Mouse (Mus musculus) stomach, postnatal 0 days (tissue): ENCODE data around the gene Acat2. TPM values are rescaled to one million over a fixed set of nuclear protein-coding genes. Genes with fewer than 3 reads are reported as not detected.
A peak's percentile ranks its signal among the peaks of the same experiment; 100 is the strongest.

ENCODE experiments used
- ATAC-seq: fragments of 200-750 bp; cut with Nextera tagmentation; 2 replicates; pipeline ENCODE4 v1.8.0; 2017; ENCODE audit not compliant: low FRiP score, low TSS enrichment
- DNase-seq: peaks from one replicate; pipeline ENCODE4 v3.0.0-alpha.2; 2016; ENCODE audit warnings: low spot score
- H3K27ac ChIP-seq: fragments of 300-500 bp; sonication (generic); replicated peaks from 2 replicates; pipeline ENCODE4 v1.5.1; 2014; ENCODE audit warnings: mild to moderate bottlenecking, control low read depth
- H3K27me3 ChIP-seq: fragments of 300-500 bp; sonication (generic); 2 replicates; pipeline ENCODE4 v1.6.1; 2014; ENCODE audit warnings: low read length; ENCODE audit not compliant: control insufficient read depth, insufficient read depth
- H3K36me3 ChIP-seq: fragments of 300-500 bp; sonication (generic); 2 replicates; pipeline ENCODE4 v1.6.1; 2014; ENCODE audit warnings: low read length, mixed read lengths; ENCODE audit not compliant: control insufficient read depth, insufficient read depth
- H3K4me1 ChIP-seq: fragments of 300-500 bp; sonication (generic); replicated peaks from 2 replicates; pipeline ENCODE4 v1.6.1; 2014; ENCODE audit warnings: antibody characterized with exemption; ENCODE audit not compliant: control insufficient read depth, insufficient read depth
- H3K4me2 ChIP-seq: fragments of 300-500 bp; sonication (generic); replicated peaks from 2 replicates; pipeline ENCODE4 v1.6.1; 2014; ENCODE audit warnings: low read depth, mild to moderate bottlenecking, control low read depth, moderate library complexity
- H3K4me3 ChIP-seq: fragments of 300-500 bp; sonication (generic); 2 replicates; pipeline ENCODE4 v1.5.1; 2014; ENCODE audit warnings: low read depth, low read length, control low read depth
- H3K9ac ChIP-seq: fragments of 300-500 bp; sonication (generic); 2 replicates; pipeline ENCODE4 v1.6.1; 2014; ENCODE audit warnings: mild to moderate bottlenecking, low read length, control low read depth, mixed read lengths
- H3K9me3 ChIP-seq: fragments of 300-500 bp; sonication (generic); 2 replicates; pipeline ENCODE4 v1.6.1; 2016; ENCODE audit warnings: low read length; ENCODE audit not compliant: control insufficient read depth
- CTCF ChIP-seq: IDR thresholded peaks from 2 replicates; pipeline ENCODE4 v1.5.1; 2016; ENCODE audit warnings: antibody characterized with exemption, low read depth, mild to moderate bottlenecking, moderate library complexity
- EP300 ChIP-seq: optimal IDR thresholded peaks from 2 replicates; pipeline ENCODE3; 2016; ENCODE audit warnings: antibody characterized with exemption
- WGBS: fragments of 180-500 bp; shearing (Covaris S2); extraction: QIAGEN DNeasy Blood & Tissue Kit; methylation state at CpG from one replicate; pipeline ENCODE4 v1.1.7; 2014; 5-methylcytosine and 5-hydroxymethylcytosine counted together
- polyA plus RNA-seq: library from polyadenylated mRNA; unstranded; fragments of >200 nt; fragmentation: Nextera tagmentation; extraction: Ambion mirVana; gene quantifications from 2 replicates; pipeline ENCODE4 v1.2.1, GENCODE M21; 2015

The Acat2 gene
- polyA plus RNA-seq, 1 experiment from 2014 or later, result 76.0 TPM

DNA sequence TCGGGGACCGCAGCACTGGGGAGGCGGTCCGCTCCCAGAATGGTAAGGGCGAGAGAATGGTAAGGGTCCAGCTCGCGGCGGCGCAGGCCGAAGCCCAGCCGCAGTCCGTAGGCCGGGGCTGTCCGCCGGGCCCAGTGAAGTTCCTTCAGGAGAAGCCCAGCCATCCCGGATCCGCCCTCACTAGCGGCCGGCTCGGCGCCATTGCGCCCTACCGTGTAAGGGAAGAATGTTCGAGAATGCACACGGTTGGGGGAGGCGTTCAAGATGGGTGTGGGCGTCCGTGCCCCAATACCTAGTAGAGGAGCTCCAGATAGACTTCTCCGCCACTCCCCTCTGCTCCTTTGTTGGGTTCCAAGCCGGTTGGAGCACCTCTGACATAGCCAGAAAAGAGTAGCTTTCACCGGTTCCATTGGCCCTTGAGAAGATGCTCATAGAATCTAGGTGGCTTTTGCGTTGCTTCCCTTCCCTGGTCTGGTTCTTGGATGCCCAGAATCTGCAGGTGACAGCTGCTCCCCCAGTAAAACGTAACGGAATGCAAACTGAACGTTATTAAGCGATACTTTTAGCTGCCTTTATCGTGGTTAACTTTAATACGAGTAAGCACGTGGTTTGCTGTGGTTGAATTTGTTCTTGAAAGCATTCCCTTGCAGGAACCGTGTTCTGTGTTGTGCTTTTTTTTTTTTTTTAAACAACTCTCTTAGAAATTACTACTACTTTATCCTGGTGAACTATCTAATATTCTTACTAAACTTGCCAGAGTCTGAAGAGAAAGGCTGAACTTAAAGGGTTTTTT lies 43.8 kb downstream of the Acat2 start:
- TF ChIP-seq CTCF (no peak), EP300 (no peak)
- peaks cover 4% of the 10 kb centered on the region; the same call in 1 of the 2 replicates for H3K4me1 ChIP-seq
- H3K27ac ChIP-seq, result peak overlapping the region; percentile 97
- no peaks in the 10 kb centered on the region for H3K27me3 ChIP-seq
- DNase-seq (peak; percentile 77), ATAC-seq (peak; percentile 77)
- peak overlapping the region; percentile 77 for H3K4me2 ChIP-seq
- peak overlapping the region; percentile 86 for H3K9ac ChIP-seq
- H3K9me3 ChIP-seq, result no peaks in the 10 kb centered on the region
- H3K4me3 ChIP-seq, result peak overlapping the region; percentile 61
- peaks cover 13% of the 10 kb centered on the region for H3K36me3 ChIP-seq
- 0% methylated on average over 40 of the region's 40 CpGs for WGBS

DNA sequence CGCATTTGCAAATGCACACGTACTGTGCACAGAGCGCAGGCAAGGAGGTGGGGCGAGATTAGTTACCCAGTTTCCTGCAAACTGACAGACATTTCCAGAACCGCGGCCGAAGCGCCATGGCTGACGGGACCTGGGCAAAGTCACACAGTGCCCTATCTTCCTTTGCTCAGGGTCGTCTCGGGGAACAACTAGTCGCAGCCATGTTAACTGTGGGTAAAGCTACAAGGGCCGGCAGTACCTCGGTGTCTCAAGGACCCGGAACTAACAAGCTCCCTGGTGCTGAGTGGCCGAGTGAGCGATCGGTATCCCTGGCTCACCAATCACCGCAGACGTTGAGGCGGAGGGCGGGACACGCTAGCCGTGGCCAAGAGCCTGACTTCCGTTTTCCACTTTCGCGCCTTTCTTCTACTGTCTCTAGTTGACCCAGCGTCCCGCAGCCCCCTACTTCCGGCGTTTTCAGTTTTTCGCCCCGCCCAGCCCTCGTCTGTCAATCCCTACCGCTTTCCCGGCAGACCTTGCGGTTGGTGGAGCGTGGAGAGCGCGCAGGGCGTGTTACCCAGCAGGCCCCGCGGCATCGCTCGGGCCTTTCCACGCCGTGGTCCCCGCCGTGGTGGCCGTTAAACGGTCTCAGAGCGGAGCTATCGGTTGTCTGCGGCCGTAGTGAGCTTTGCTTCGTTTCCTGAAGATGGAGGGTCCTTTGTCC lies 44.5 kb downstream of the Acat2 start, which contains the start of gene Mrpl18:
Mrpl18 (minus strand) TSS at position 465 of the 703 bp plus-strand sequence.
- TF ChIP-seq CTCF, result no peak; the same call in 1 of the 2 replicates
- TF ChIP-seq EP300, result no peak
- peaks cover 4% of the 10 kb centered on the region; the same call in 1 of the 2 replicates for H3K4me1 ChIP-seq
- peak within 1 kb of the TSS; percentile 97 for H3K27ac ChIP-seq
- no peaks in the 10 kb centered on the region for H3K9me3 ChIP-seq
- ATAC-seq, result peak; percentile 100
- WGBS, result under 1% methylated on average over 56 of the region's 56 CpGs
- H3K4me3 ChIP-seq, result peak within 1 kb of the TSS; percentile 61
- H3K4me2 ChIP-seq, result peak within 1 kb of the TSS; percentile 81
- peaks cover 9% of the 10 kb centered on the region for H3K36me3 ChIP-seq
- H3K9ac ChIP-seq, result peak within 1 kb of the TSS; percentile 86
- H3K27me3 ChIP-seq, result no peaks in the 10 kb centered on the region
- DNase-seq, result peak; percentile 100

DNA sequence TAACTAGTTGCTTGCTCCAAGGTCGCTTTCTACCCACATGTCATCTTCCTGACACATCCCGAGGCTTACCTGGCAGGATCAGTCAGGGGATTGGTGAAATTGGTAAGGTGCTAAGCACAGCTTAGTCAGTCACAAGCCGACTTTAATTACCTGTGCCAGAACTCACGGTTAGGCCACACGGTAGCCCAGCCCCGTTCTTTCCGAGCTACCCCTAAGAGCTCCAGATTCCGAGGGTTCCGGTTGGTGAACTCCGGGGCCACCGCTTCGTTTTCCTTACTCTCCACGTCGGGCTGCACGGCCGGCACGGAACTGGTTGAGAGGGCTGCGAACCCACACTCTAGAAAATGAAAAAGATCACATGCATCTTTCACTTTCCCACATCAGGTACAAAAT lies 45.1 kb downstream of the Acat2 start, which contains the start of gene Tcp1:
Tcp1 (plus strand) TSS at position 214 of the 393 bp plus-strand sequence.
- TF ChIP-seq EP300 (no peak), CTCF (no peak)
- H3K4me3 ChIP-seq, result peak within 1 kb of the TSS; percentile 61
- H3K27ac ChIP-seq, result peak within 1 kb of the TSS; percentile 97
- H3K27me3 ChIP-seq, result no peaks in the 10 kb centered on the region
- peak within 1 kb of the TSS; percentile 86 for H3K9ac ChIP-seq
- peaks cover 4% of the 10 kb centered on the region; the same call in 1 of the 2 replicates for H3K4me1 ChIP-seq
- DNase-seq (no peak), ATAC-seq (no peak)
- H3K36me3 ChIP-seq, result peaks cover 9% of the 10 kb centered on the region
- no peaks in the 10 kb centered on the region for H3K9me3 ChIP-seq
- WGBS, result under 1% methylated on average over 18 of the region's 18 CpGs
- peak within 1 kb of the TSS; percentile 81 for H3K4me2 ChIP-seq

DNA sequence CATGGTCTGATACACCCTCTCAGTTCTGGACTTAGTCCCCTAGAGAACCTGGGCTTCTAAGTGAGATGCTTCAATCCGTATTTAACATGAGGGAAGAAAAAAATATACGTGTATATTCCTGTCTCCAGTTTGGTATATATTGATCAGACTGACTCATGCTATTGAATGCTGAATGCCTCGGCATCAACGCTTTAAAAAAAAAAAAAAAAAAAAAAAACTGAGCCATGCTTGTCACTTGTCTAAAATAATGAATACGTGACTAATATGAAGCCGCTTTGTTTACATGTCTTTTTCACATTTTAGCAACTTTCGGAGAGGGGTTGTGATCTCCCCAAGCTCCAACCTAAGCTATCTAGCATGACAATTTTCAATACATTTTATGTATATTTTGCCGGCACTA lies 50.2 kb downstream of the Acat2 start:
- TF ChIP-seq CTCF, result no peak
- TF ChIP-seq EP300, result no peak
- Histone ChIP-seq H3K4me1 (peaks cover 2% of the 10 kb centered on the region; the same call in 1 of the 2 replicates), H3K4me3 (no peak overlapping the region), H3K27me3 (no peaks in the 10 kb centered on the region), H3K27ac (no peak overlapping the region), H3K4me2 (no peak overlapping the region), H3K9me3 (no peaks in the 10 kb centered on the region), H3K36me3 (no peaks in the 10 kb centered on the region; the same call in none of the 2 replicates), H3K9ac (no peak overlapping the region)
- DNase-seq, result no peak
- WGBS, result 85% methylated on average over 8 of the region's 8 CpGs
- no peak for ATAC-seq

DNA sequence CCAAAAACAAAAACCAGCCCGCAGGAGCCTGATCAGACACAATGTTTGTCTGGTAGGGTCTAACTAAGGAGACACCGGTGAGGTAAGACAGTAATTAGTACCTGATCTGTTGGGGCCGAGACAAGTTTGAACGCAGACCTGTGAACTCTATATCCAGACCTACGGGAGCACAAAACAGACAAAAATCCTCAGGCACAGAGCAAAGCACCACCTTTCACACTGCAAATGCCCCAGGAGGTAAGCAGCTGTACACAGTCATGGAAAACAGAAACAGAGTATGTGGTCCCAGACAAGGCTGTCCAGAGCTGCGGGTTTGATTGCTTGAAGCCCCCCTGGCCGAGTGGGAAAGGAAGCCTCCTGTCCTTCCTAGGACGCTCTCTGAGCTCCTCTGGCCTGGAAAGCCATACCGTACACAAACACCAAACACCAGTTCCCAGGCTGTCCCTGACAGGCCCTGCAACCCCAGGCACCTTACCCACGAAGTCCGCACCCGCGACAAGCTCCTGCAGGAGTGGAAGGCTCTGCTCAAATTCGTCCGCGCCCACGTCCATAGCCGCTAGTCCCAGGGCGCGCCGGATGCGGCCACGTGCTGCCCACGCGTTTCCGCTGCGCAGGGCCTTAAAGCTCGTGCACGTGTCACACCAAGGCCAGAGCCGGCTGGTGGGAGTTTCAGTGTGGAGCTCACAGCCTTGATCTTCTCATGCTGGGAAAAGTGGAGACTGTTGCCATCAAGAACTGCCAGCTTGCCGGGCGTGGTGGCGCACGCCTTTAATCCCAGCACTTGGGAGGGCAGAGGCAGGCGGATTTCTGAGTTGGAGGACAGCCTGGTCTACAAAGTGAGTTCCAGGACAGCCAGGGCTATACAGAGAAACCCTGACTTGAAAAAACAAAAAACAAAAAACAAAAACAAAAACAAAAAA lies 50.9 kb downstream of the Acat2 start, which contains the start of gene Pnldc1:
Pnldc1 (minus strand) TSS at position 870 of the 920 bp plus-strand sequence.
- Histone ChIP-seq H3K27me3 (no peaks in the 10 kb centered on the region), H3K4me3 (no peak within 1 kb of the TSS), H3K4me1 (no peaks in the 10 kb centered on the region), H3K9me3 (no peaks in the 10 kb centered on the region), H3K36me3 (no peaks in the 10 kb centered on the region; the same call in none of the 2 replicates), H3K27ac (no peak within 1 kb of the TSS), H3K9ac (no peak within 1 kb of the TSS), H3K4me2 (no peak within 1 kb of the TSS)
- TF ChIP-seq CTCF (no peak), EP300 (no peak)
- ATAC-seq (no peak; the same call in 1 of the 2 replicates), DNase-seq (no peak)
- 75% methylated on average over 35 of the region's 35 CpGs for WGBS
